Mouse (Mus musculus) testis, postnatal 14 days (tissue): ENCODE results near the gene Ankib1.
"Not testable (repeated sequence)": the region's sequence is repeated elsewhere in the genome, so short reads cannot be mapped to it uniquely, and the experiment has no call there.

Source experiments
- DNase-seq: peaks from one replicate; pipeline ENCODE4 v3.0.0; 2021; ENCODE audit warnings: low spot score

Gene Ankib1

GRCm38 (mm10) chr5:3723415-3723814 lies 79.3 kb downstream of the Ankib1 start:
- no peak for DNase-seq

GRCm38 (mm10) chr5:3722873-3723272 lies 79.9 kb downstream of the Ankib1 start:
- no peak for DNase-seq

- no peak for DNase-seq
Observed at GRCm38 (mm10) chr5:3719371-3719770, 83.4 kb downstream of the Ankib1 start.

- no peak for DNase-seq
Observed at GRCm38 (mm10) chr5:3715800-3716199, 86.9 kb downstream of the Ankib1 start.

DNA sequence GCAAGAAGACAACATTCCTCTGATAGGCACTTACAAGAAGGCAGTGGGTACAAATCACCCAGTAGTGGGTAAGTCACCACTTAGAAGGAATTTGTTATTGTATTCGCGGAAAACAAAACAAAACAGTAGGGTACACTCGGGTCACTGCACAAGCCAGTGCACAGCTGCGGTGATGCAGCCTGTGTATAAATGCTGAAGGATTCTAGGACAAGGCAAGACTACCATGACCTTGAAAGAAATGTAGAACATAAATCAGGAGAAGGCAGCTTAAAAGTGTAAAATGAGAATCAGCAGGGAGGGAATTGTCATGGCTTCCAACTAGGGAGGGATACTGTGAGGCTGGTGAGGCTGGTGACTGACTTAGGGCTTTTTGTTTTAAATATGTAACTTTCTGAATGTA lies 100.5 kb downstream of the Ankib1 start:
- DNase-seq = no peak

DNA sequence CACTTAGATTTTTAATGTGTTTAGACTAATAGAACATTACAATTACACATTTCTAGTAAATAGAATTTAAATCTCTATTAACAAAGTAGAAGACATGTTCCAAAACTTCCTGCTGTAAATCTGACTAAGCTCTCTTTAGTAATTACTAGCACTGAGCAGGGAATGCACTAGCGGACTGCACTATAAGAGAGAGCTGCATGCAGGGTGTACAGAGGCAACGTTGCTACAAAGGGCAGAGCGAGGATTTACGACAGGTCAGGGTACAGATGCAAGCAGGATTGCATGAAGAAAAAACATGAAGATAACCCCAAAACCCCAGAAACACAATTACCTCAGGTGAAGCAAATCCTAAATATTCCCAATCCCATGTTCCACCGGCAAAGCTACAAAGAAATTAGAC lies 102.7 kb downstream of the Ankib1 start:
- no peak for DNase-seq

GRCm38 (mm10) chr5:3696031-3696430 lies 106.7 kb downstream of the Ankib1 start:
- no peak for DNase-seq

- no peak for DNase-seq
Observed at GRCm38 (mm10) chr5:3695191-3695590, 107.5 kb downstream of the Ankib1 start.

- no peak for DNase-seq
Observed at GRCm38 (mm10) chr5:3692956-3693355, 109.8 kb downstream of the Ankib1 start.

DNA sequence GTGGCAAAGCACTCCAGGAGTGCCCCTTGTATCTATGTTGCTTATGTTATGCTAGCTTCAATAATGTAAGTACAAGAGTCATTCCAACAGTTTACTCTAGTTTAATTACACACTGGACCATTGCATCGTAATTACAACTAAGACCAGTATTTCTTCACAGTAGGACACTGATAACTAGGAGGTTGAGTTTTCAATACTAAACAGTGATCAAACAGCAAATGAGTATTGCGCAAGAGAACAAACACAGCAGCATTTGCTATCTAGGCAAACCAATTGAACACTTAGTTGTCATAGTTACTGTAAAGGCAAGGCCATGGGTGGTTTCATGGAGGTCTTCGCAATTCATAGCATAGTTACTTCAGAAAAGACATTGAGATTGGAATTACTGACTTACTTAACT lies 111.4 kb downstream of the Ankib1 start:
- no peak for DNase-seq

DNA sequence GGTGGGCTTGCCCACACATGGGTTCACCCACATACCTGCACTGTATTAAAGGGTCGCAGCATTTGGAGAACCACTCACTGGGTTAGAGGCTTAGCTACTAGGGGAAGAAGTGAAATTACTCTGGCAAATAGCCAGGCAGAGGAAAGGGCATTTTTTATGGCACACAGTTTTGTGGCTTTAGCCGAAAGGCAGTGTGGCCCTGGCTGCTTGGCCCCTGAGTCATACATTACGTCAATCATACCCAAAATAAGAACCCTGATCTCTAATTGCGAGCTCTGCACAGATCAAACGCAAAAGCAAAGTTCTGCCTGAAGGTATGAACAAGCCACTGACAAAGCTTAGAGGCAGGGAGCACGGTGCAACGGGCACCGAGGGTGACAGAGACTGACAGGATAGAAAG lies 114.4 kb downstream of the Ankib1 start:
- no peak for DNase-seq

DNA sequence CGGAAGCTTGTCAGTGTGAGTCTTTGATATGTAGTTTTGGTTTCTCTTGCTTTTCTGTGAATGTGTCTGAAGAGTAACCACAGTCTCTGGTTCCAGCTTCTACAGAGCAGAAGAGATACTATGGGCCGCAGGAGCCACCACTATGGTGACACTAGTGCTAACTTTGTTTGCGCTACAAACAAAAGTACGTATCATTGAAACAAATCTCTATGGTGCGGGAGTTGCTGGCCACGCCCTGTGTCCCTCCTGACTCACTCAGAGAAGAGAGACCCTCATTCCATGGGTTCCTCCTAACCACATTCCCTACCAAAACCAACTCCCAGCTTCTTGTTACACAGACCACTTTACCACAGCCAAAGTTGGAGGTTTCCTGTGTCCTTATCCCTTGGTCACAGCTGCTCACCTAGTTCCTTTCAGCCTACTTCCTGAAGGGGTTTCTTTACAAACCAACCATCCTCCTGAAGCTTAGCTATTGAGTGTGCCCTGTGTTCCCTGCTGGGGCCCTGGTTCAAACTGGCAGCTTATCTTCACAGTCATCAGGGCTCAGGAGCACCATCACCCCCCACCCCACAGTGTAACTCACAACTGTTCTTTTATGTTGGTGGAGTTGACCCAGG lies 132.7 kb downstream of the Ankib1 start:
- DNase-seq = no peak

DNA sequence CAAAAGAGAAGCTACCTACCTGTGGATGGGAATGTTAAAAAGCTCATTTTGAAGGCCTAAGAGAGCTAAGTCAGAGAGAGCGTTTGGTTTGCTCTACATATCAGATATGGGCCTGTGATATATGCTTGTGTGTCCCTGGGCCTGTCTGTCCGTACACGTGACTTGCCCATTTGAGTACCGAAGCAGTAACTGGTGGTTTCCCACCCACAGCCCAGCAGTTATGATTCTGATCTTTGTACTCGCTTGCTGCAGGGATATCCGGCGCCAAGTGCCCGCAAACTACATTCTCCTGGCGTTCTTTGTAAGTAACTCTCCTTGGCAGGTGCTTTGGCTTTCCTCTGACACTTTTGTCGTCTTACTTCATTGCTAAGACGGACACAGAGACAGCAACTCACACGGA lies 136.1 kb downstream of the Ankib1 start:
- DNase-seq = no peak

DNA sequence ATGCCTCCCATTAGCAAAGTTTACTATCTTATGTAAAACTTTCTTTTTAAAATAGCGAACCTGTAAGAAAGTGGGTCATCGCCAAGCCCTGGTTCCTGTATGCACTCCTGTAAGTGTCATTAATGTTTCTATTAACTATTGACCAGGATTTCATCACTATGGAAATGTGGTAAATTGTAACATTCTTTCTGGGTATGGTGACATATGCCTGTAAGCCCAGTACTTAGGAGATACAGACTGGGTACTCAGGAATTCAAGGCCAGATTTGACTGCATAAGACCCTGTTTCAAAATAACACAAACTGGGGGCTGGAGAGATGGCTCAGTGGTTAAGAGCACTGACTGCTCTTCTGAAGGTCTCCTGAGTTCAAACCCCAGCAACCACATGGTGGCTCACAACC lies 137.5 kb downstream of the Ankib1 start:
- DNase-seq = no peak

GRCm38 (mm10) chr5:3657085-3657484 lies 145.6 kb downstream of the Ankib1 start, which contains the start of gene Gatad1:
Gene Gatad1, minus strand, starts transcription at chr5:3657185.
- no peak for DNase-seq

DNA sequence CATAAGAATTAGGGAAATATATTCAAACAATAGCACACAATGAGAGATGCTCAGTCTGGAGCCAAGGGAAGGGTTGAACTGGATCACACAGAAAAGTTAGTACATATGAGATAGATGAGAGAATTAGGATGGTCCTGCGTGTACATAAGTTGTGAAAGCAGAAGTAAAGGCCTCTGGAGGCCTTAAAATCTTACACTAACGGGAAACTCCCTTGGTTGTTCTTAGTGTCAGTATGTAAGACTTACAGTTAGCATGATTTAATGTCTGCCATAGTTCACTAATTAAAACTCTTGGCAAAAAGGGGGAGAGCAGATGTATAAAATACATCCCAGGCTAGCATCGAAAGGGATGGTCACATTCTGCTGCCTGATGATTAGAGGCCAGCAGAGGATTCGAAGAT lies 148.9 kb downstream of the Ankib1 start:
- no peak for DNase-seq

- not testable (repeated sequence) for DNase-seq
Observed at GRCm38 (mm10) chr5:3652903-3653575, 149.7 kb downstream of the Ankib1 start.

DNA sequence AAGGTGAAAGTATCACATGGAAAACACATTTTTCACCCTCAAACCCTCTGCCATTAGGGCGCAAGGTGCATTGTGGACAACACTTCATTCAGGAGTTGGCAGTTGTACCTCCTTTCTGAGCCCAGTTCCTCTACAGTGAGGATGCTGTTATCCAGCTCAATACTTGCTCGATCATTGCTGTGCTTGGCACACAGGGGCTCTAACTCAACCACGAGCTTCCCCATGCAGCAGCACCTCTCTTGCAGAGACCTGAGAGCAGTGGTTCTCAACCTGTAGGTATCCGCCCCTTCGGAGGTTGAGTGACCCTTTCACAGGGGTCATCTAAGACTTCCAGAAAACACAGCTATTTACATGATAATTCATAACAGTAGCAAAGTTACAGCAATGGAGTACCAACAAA lies 151.1 kb downstream of the Ankib1 start:
- DNase-seq = no peak

DNA sequence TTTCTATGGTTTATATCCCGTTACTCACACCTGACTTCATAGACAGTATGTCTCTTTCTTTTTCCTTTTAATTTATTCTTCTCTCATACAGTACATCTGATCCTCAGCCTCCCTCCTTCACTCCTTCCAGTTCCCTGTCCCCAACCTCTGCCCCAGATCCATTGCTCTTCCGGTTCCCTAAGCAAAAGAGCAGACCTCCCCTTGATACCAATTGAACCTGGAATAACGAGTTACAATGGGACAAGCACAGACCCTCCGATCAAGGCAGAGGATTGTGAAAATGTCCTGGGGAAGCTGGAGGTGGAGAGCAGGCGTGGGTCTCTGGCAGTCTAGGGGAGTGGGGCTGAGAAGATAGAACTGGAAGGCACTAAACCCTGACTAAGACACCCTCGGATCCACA lies 151.8 kb downstream of the Ankib1 start, which contains the start of gene Tmbim7:
Gene Tmbim7, plus strand, starts transcription at position 301 of the 400 bp plus-strand sequence.
- DNase-seq = no peak

GRCm38 (mm10) chr5:3648849-3649210 lies 153.9 kb downstream of the Ankib1 start:
- no peak for DNase-seq

DNA sequence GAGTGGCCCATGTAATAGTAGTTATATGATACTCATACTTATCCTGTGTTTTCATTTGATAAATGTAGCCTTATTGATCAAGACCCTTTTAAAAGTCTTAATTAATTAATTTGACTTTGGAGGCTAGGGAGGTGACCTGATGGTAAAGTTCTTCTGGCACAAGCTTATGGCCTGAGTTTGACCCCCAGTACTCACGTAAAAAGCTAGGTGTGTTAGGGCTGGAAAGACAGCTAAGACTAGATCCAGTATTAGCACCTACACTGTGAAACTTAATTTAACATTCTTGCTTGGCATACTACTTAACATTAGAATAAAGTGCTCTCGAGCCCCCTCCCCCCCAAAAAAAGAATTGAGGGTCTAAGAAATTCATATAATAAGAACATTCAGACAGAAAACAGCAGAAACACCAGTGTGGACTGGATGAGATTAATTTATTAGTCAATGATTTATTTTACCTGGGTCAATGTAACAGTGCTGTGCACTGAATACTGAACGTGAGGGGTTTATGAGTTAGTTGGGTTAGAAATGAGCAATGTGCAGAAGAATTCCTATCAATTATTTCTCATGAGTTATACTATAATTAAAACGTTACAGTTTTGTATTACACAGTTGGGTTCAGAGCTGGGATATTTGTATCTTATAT lies 154.4 kb downstream of the Ankib1 start:
- DNase-seq = no peak

GRCm38 (mm10) chr5:3647708-3648121 lies 155.0 kb downstream of the Ankib1 start:
- peak; percentile 93 for DNase-seq

GRCm38 (mm10) chr5:3646991-3647707 lies 155.6 kb downstream of the Ankib1 start:
- DNase-seq = peak; percentile 53
